Mouse (Mus musculus) ovary, postnatal 36 days (tissue): Measurements from ENCODE around the gene Tspan2.

Source experiments
- DNase-seq: peaks from one replicate; pipeline ENCODE4 v3.0.0; 2022; ENCODE audit warnings: low spot score, mixed read lengths

Tspan2 gene

DNA sequence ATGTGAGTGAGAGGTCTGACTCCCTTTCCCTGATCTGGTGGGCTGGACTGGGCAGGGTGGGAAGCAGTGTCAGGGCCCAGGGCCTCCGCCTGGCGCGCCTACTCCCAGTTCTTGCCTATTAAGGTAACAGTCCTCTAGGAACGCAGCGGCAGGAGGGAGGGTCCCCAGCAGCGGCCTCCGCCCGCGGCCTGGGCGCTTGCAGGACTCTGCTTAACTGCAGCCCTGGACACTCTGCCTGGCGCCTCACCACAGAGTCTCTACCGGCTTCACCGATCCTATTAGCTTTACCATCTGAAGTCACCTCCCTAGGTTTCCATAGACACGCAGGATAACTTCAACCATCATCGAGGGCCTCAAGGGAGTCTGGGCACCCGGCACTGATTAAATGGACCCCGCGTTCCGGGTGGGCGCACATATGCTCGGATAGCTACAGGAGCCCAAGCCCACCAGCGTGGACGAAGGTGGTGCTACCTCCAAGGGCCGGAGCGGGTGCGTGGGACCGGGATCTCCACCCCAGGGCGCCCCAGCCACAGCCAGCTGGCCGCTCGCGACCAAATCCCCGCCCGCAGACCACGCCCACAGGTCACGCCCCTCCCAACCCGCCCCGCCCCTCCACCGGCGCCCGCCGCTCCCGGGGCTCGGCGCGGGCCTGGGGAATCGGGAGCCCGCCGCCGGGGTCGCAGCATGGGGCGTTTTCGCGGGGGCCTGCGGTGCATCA lies at the start of gene Tspan2:
TSS of gene Tspan2 (plus strand) at position 217 of the 718 bp plus-strand sequence.
- DNase-seq = peak; percentile 66

DNA sequence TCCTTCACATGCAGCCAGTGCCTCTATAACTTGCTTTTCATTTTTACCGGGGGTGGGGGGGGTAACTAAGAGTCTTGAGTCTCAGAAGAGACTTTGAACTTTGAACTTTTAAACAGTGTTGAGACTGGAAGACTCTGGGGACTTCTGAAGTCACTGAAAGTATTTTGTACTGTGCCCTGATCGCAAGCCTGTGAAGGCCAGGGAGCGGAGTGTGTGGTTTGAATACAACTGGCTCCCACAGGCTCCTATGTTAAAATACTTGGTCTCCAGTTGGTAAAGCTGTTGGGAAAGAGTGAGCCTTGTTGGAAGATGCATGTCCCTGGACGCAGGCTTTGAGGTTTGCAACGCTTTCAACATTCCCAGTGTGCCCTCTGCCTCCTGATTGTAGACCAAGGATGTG lies 47.5 kb upstream of the Tspan2 start:
- DNase-seq = no peak

DNA sequence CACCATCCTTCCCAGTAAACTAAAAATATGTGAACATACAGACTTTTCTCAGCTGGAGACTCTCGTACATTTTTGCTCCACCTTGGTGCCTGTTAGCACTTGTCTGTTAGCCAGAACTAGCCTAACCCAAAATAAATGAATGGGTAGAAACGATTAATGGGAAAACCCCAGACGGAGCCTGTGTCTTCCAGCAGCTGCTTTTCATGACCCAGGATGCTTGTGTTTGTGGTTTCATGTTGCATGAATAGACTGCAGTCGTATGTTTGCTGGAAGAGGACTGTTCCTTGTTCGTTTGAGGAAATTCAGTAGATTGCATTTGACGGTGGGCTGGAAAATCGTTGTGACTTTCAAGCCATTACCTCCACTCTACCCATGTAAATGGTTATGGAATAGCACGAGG lies 46.5 kb upstream of the Tspan2 start:
- DNase-seq = no peak

DNA sequence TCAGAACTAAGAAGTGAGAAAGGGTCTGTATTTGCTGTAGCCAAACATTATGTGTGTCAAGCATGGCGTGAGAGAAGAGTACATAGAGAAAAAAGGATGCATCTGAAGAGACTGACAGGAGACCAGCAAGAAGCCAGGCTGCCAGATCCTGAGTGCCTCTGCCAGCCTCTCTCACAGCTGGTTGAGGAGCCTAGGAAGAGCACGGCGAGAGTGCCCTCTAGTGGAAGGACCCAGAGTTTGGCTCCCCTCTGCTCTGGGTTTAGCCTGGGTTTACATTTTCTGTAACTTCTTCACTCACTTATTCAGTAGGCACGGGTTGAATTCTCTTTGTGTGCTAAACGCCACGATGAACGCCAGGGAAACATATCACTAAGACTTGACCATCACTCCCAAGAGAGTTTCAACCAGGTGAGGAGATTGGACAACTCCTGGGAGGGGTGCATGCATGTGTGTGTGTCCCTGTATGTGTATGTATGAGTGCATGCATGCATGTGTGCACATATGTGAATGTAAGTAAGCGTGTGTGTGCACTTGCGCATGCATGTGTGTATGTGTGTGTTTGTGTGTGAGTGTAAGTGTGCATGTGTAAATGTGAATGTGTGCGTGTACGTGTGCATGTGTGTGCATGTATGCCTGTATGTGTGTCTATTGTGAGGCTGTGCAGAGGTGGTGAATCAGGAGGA lies 42.4 kb upstream of the Tspan2 start:
- peak; percentile 68 for DNase-seq

- no peak for DNase-seq
Observed at GRCm38 (mm10) chr3:102692758-102693325, 41.5 kb upstream of the Tspan2 start.

DNA sequence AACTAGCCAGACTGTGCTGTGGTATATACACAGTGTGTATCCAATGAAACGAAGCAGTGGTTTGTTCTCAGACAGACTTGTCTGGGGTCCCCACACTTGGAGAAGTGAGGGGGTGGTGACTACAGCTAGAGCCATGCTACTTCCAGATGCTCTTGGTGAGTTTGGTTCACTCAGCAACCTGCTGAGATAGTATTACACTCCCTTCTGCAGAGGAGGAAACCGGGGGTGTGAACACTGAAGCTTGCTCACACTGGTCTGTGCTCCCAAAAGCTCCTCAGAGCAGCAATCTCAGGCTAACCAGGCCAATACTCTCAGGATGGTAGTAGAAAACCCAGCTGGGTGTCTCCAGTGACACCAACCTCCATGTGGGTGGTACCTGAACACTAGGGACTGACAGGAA lies 36.2 kb upstream of the Tspan2 start:
- DNase-seq = no peak

GRCm38 (mm10) chr3:102701303-102701702 lies 33.0 kb upstream of the Tspan2 start:
- DNase-seq = no peak

DNA sequence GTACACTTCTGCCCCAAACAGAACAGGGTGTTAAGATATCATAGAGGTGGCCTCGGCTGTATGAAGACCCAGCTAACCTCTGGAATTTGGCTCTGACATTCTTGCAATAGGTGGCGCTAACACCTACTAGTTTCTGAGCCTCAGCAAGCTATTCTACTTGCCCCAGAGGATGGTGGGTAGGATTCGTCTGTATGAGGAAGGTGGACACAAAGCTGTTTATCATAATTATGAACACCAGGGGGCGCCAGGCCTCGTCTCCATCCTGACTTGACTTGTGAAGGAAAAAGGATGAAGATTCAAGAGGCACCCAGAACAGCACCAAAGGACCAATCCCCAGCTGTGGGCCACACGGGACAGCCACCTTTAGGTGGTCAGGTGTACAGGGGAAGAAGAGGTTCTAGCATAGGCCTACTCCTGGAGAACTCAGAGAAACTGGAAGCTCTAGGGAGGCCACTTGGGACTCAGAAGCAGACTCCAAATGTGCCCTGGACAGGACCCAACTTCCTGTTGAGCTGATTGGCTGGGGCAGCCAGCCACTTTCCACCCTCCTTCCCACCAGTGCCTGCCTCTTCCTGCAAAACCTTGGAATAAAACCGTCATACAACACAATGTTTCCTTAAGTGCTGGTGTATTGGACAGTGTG lies 32.3 kb upstream of the Tspan2 start:
- DNase-seq = no peak

DNA sequence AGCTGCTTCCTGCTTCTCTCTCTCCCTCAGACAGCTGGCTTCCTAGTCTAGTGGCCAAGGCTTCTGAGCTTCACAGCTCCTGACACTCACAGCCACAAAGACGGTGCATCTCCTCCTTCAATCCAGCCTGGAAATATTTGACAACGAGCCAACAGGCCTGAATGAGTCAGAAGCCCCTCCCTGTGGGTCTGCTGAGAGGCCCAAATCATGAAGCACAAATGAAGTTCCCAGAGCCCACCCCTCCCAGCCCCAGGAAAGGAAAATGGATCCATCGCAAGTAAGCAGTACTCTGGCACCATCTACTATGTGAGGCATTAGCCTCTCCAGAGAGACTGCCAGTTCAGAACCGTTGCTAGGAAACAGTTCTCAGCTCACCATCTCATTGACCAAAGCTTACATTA lies 30.3 kb upstream of the Tspan2 start:
- DNase-seq = no peak

GRCm38 (mm10) chr3:102708599-102708998 lies 25.7 kb upstream of the Tspan2 start:
- DNase-seq = no peak

DNA sequence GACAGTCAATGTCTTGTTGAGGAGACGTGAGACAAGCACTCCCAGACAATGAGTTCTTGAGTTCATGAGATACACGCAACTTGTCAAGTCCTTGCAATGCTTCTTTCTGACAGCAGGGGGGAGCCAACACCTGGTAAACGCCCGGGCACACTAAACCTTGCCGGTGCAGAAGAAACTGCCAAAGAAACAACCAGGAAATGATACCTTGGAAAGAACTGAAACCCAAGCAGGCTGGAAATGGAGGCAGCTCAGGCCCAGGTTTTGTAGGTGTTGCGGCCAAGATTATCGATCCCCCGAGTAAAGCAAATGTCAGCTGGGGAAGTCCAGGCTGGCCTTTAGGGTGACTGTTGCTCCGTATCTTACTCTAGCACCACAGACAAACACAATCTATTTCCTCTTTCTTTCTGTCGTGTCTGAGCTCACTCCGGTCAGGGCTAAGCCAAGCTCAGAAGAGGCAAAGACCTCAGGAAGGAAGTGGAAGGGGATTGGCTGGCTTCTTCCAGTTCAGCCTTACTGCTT lies 19.2 kb upstream of the Tspan2 start:
- DNase-seq = peak; percentile 62

DNA sequence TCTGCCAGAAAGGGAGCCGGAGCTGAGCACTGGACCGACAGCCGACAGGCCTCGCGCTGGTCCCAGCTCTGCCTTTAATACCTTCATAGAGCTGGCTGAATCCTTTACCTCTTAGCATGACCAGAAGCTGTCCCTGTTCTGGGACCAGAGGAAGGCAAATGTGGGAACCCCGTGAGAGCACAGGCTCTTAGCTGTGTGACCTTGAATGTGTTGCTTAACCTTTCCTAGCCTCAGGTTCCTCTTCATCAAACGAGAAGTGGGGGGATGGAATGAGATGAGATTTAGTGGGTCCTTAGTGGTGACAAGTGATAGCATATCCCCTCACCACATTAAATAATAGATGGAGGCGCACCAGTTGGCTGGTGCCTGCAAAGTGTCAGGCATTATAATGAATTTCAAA lies 18.5 kb upstream of the Tspan2 start:
- DNase-seq = no peak

DNA sequence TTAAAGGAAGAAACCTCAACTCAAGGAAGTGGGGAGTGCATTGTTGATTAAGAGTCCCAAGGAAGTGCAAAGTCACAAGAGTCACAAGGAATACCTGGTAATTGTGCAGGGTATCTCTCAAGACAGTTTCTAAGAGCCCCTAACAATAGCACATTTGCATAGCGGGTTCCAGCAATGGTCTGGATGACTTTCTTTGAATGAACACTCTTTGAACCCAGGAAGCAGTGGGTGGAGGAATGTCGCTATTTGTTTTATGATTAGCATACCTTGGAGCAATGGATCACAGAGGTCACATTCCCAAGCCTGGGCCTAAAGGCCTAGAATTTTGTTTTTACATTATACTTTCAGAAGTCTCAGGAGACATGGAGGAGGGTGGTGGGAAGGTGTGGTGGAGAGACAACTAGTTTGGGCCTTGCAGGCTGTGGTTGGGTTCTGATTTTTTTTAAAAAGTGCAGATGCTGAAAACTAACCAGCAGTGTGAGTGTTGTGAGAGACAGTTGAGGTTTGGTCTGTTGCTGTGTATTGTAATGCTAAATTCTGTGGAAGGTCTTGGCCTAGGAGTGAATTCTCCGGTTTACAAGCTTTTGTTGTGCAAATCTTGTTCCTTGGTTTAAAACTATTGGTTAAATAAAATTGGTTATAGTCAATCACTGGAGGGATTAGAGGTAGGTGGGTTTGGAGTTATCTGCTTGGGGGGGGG lies 16.6 kb upstream of the Tspan2 start:
- DNase-seq = no peak

DNA sequence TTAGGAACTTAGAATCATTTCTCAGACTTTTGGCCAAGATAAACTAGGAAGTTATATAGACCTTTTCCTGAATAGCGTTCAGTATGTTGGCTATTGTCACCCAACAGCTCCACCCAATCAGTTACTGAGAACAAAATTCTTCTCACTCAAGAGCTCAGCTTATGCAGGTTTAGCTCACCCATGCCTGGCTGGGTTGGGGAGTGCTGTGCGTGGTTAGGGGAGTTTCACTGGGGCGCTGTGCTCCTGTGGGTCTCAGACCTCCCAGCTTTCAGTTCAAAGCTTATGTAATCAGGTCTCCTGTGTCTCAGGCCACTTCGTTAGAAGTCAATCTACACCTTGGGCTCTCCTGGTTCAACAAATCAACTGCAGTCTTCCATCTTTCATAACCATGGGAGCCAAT lies 11.2 kb upstream of the Tspan2 start:
- DNase-seq = no peak

- DNase-seq = peak; percentile 61
Observed at GRCm38 (mm10) chr3:102723841-102724570, 10.3 kb upstream of the Tspan2 start.

DNA sequence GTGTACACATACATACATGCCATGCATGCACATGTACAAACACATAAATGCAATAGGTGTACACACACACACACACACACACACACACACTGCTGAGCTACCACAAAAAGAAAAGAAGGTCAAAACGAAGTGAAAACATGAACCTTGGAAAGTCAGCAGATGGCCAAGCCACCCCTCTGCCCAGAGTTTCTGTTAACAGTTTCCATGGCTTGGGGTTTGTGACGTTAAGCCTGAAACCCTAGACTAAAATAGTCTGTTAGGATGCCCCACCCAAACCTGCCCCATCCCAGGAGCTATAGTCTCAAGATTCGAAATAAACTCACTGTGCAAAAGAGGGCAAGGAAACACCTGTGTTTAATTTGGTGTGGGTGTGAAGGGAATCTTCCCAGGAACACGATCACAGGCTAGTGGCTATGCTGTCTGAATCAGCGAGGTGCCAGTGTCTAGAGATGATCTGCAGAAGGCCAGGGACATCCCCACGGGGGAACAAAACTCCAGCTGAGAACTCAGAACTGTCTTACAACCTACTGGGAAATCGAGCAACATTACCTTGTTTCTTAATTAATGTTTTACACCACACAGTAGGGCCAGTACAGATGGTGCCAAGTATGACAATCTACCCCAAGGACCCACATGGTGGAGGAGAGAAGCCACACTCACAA lies 9.4 kb upstream of the Tspan2 start:
- DNase-seq = no peak

DNA sequence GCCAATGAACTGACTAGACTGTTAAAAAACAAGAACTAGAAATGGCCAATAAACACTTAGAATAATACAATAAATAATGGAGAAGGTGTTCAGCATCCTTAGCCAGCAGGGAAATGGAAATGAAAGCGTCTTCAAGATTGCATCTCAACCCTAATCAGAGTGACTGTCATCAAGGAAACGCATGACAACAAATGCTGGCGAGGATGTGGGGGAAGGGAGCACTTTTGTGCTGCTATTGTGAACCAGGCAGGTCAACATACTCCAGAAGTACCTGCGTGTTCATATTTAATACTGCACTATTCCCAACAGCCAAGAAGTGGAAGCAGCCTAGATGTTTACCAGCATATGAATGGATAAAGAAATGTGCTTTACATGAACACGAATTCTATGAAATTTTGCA lies 4.9 kb upstream of the Tspan2 start:
- no peak for DNase-seq

GRCm38 (mm10) chr3:102731112-102731511 lies 3.2 kb upstream of the Tspan2 start:
- DNase-seq = no peak

DNA sequence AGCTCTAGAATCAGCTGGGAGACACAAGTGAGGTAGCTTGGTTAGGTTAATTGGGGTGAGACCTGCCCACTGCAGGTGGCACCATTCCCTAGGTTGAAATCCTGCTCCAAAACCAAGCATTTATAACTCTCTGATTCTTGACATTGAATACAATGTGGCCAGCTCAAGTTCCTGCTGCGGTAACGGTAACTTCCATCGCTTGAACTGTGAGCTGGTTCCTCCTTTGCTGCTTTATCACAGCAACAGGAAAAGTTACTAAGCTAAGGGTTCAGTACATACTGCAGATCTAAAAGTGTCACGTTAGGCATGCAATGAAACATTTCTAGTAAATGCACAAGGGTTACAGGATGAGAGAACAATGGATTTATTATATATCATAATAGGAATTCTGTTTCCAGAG lies 1.7 kb upstream of the Tspan2 start:
- DNase-seq = no peak

DNA sequence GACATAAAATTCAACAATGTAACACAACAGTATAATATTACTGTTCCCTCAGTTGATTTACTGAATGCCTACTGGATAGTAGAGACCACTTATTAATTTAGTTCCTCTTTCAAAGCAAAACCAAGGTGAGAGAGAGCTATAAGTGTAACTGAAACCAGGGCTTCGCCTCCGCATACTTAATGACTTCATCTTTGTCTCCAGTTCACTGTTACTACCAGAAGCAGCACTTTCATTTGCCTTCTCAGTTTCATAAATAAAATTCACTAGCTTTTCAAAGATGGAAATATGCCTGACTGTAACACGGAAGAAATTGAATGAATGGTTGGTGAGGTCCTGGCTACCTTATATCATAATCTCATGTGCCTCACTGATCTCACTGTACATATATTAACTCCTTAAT lies 1.3 kb upstream of the Tspan2 start:
- DNase-seq = no peak

GRCm38 (mm10) chr3:102733936-102734312 lies 405 bp upstream of the Tspan2 start:
- DNase-seq = no peak
